1 mouse cellular context compared by ENCODE assay signal in genomic region chr12:108713972-108714371, GRCm38 (mm10). TPM values are rescaled to one million over a fixed set of nuclear protein-coding genes. Genes with fewer than 3 reads are reported as not detected.
"Had no signal": no experiment of that assay in that cellular context is flagged by ENCODE, and none has a peak within 500 bp of the region (broad histone marks: within the 10 kb centered on the region; RNA-seq: fewer than 3 reads in every experiment).

No protein-coding gene starts in this region.

RNA-seq across cellular contexts. Expression of gene Degs2, which starts 11.9 kb away (rescaled TPM):
- total RNA-seq: heart, postnatal 4 days had no signal
